Mouse (Mus musculus): ENCODE data around the gene Col4a3.

DNA sequence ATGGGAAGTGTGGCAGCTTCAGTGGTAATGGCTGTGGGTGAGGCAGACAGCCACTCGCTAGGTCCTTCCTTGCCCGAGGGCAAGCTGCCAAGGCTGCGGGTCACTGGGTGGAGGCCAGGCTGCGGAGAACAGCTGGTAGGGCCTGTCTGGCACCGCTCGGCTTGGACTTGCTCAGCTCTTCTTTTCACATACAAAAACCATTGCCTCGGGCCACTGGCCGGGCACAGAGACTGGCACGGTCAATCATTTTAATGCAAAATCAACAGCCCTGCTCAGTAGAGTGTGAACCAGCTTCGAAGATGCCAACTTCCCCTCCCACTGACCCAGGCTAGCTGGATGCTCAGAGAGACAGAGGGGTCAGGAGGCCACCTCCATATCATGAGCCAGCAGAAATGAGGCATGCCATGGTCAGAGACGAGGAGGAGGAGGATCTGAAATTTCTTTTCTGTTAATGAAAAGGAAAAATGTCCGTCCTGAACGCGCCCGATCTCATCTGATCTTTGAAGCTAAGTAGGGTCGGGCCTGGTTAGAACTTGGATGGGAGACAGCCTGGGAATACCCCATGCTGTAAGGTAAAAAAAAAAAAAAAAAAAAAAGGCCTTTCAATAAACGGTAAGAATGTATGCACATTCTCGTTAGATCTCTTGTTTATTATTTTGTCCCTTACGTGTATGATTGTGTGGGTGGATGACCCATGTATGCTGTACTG is 48.0 kb downstream of the Col4a3 start:
- TF ChIP-seq CTCF (conservative IDR thresholded peaks at IDR 0.05; ENCODE audit: low read length) (no peak), NANOG (IDR thresholded peaks at IDR 0.05; ENCODE audit: borderline replicate concordance, low read length) (no peak)

Measured in E14TG2a.4 (cell line).